Mouse (Mus musculus) embryonic facial prominence, embryonic 13.5 days (tissue): ENCODE data around the gene Cntnap2. TPM values are rescaled to one million over a fixed set of nuclear protein-coding genes. Genes with fewer than 3 reads are reported as not detected.

Source experiments
- ATAC-seq: fragments of 200-750 bp; cut with Nextera tagmentation; 2 replicates; pipeline ENCODE4 v1.8.0; 2017; ENCODE audit warnings: low read depth; ENCODE audit not compliant: insufficient number of reproducible peaks, insufficient read depth, low FRiP score, low TSS enrichment
- H3K27ac ChIP-seq: fragments of 300-500 bp; sonication (generic); 2 replicates; pipeline ENCODE4 v1.5.1; 2015; ENCODE audit warnings: moderate library complexity, mild to moderate bottlenecking, inconsistent platforms
- H3K27me3 ChIP-seq: fragments of 300-500 bp; sonication (generic); 2 replicates; pipeline ENCODE4 v1.6.1; 2015; ENCODE audit warnings: mild to moderate bottlenecking, inconsistent platforms
- H3K36me3 ChIP-seq: fragments of 300-500 bp; sonication (generic); 2 replicates; pipeline ENCODE4 v1.6.1; 2015; ENCODE audit warnings: mild to moderate bottlenecking, inconsistent platforms
- H3K4me1 ChIP-seq: fragments of 300-500 bp; sonication (generic); 2 replicates; pipeline ENCODE4 v1.6.1; 2015; ENCODE audit warnings: inconsistent platforms
- H3K4me2 ChIP-seq: fragments of 300-500 bp; sonication (generic); 2 replicates; pipeline ENCODE4 v1.6.1; 2015; ENCODE audit warnings: moderate library complexity, mild to moderate bottlenecking, inconsistent platforms
- H3K4me3 ChIP-seq: fragments of 300-500 bp; sonication (generic); 2 replicates; pipeline ENCODE4 v1.5.1; 2015; ENCODE audit warnings: mild to moderate bottlenecking, inconsistent platforms
- H3K9ac ChIP-seq: fragments of 300-500 bp; sonication (generic); 2 replicates; pipeline ENCODE4 v1.6.1; 2015; ENCODE audit warnings: mild to moderate bottlenecking, inconsistent platforms
- H3K9me3 ChIP-seq: fragments of 300-500 bp; sonication (generic); 2 replicates; pipeline ENCODE4 v1.6.1; 2016; ENCODE audit warnings: inconsistent platforms
- WGBS: fragments of 180-500 bp; shearing (Covaris S2); methylation state at CpG from one replicate; pipeline ENCODE4 v1.1.7; 2015; ENCODE audit warnings: mixed read lengths; 5-methylcytosine and 5-hydroxymethylcytosine counted together
- polyA plus RNA-seq: library from polyadenylated mRNA; unstranded; fragments of >200 nt; fragmentation: Nextera tagmentation; extraction: Ambion mirVana; gene quantifications from 2 replicates; pipeline ENCODE4 v1.2.1, GENCODE M21; 2015

Cntnap2 gene
- polyA plus RNA-seq, 1 experiment from 2014 or later: 3.1 TPM

GRCm38 (mm10) chr6:47239376-47239921 lies 2180.3 kb downstream of the Cntnap2 start:
- H3K36me3 ChIP-seq: no peaks in the 10 kb centered on the region
- no peak overlapping the region for H3K4me3 ChIP-seq
- 18% methylated on average over 3 of the region's 3 CpGs for WGBS
- no peak overlapping the region for H3K9ac ChIP-seq
- no peak overlapping the region for H3K4me2 ChIP-seq
- ATAC-seq: peak; percentile 52; the same call in 1 of the 2 replicates
- no peak overlapping the region for H3K27ac ChIP-seq
- H3K9me3 ChIP-seq: no peaks in the 10 kb centered on the region
- H3K27me3 ChIP-seq: no peaks in the 10 kb centered on the region
- peaks cover 12% of the 10 kb centered on the region for H3K4me1 ChIP-seq

GRCm38 (mm10) chr6:47241379-47241778 lies 2182.2 kb downstream of the Cntnap2 start:
- Histone ChIP-seq H3K4me2 (no peak overlapping the region), H3K4me3 (no peak overlapping the region), H3K9ac (no peak overlapping the region), H3K36me3 (no peaks in the 10 kb centered on the region), H3K9me3 (no peaks in the 10 kb centered on the region), H3K27me3 (no peaks in the 10 kb centered on the region), H3K4me1 (peaks cover 20% of the 10 kb centered on the region), H3K27ac (no peak overlapping the region)
- ATAC-seq: no peak

DNA sequence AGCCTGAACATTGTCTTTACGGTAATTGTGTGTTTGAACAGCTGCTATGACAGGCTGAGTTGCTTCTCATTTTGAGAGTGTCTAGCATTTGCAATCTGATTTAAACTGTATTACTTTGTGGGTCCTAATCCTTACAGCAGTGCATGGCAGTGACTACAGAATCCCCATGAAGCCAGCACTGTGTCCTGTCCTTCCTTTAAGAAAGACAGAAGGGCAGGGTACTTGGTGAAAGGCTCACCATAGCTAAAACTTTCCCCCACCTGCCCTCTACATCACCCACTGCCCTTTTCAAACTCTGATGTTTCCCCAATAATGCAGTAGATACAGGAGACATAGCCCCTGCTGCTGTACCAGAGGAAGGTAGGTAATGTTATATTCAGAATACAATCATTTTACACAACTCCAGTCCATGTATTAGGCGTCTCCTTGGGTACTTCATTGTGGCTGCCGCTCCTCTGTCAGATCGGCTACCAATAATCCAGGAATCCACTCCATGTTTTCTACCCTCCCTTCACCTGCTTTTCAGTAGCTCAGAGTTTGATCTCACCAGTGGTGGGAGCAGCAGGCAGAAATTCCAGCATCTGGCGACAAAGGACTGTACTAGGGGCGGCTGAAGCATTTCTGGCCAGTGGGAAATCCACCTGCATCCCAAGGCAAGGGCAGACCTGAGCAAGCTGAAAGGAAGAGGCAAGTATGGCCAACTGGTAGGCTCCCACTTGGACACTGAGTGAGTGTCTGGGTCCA lies 2184.9 kb downstream of the Cntnap2 start:
- WGBS: 18% methylated on average over 6 of the region's 6 CpGs
- H3K9me3 ChIP-seq: no peaks in the 10 kb centered on the region
- H3K36me3 ChIP-seq: no peaks in the 10 kb centered on the region
- peak overlapping the region; percentile 18 for H3K4me3 ChIP-seq
- H3K9ac ChIP-seq: no peak overlapping the region
- peaks cover 20% of the 10 kb centered on the region for H3K4me1 ChIP-seq
- peak overlapping the region; percentile 43 for H3K4me2 ChIP-seq
- ATAC-seq: peak; percentile 20; the same call in 1 of the 2 replicates
- H3K27ac ChIP-seq: no peak overlapping the region
- H3K27me3 ChIP-seq: no peaks in the 10 kb centered on the region

GRCm38 (mm10) chr6:47244642-47245041 lies 2185.5 kb downstream of the Cntnap2 start:
- no peaks in the 10 kb centered on the region for H3K9me3 ChIP-seq
- H3K4me1 ChIP-seq: peaks cover 14% of the 10 kb centered on the region
- peak overlapping the region; percentile 18 for H3K4me3 ChIP-seq
- no peak overlapping the region for H3K9ac ChIP-seq
- H3K27me3 ChIP-seq: no peaks in the 10 kb centered on the region
- H3K36me3 ChIP-seq: no peaks in the 10 kb centered on the region
- no peak overlapping the region for H3K27ac ChIP-seq
- no peak for ATAC-seq
- 17% methylated on average over 7 of the region's 7 CpGs for WGBS
- peak overlapping the region; percentile 43 for H3K4me2 ChIP-seq

- 84% methylated on average over 2 of the region's 2 CpGs for WGBS
- no peak for ATAC-seq
- Histone ChIP-seq H3K4me1 (peaks cover 20% of the 10 kb centered on the region), H3K4me2 (no peak overlapping the region), H3K27me3 (no peaks in the 10 kb centered on the region), H3K4me3 (no peak overlapping the region), H3K27ac (no peak overlapping the region), H3K9me3 (no peaks in the 10 kb centered on the region), H3K9ac (no peak overlapping the region), H3K36me3 (no peaks in the 10 kb centered on the region)
These were observed 2196.1 kb downstream of the Cntnap2 start for GRCm38 (mm10) chr6:47255270-47255669.

DNA sequence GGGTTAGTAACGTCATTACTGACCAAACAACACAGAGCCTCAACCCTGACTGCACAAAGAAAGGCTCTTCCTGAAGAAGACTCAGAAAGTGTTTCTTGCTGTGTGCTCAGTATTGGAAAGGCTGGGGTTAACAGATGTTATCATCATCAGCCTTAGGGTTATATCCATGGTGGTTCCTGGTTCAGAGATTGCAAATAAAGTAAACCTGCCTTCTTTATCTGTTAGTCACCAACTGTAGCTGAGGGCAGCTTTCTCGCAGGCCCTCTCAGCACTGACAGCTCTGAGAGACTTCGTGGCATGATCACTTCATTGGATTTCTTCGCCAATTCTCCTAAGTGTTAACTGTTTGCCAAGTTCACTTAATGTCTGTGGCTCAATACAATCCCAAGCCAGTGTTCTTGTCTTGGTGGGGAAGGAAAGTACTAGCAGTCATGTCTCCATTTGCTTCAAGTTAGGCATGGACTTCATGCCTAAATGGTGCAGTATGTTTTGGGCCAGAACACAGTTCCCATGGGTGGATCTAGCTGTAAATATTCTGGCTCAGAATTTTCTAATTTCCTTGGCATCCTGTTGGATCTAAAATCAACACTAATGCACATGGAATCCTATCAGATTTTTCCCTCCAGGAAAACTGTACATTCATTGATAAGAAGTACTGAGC lies 2197.2 kb downstream of the Cntnap2 start:
- WGBS: 52% methylated on average over 4 of the region's 4 CpGs
- no peaks in the 10 kb centered on the region for H3K36me3 ChIP-seq
- H3K27me3 ChIP-seq: no peaks in the 10 kb centered on the region
- peaks cover 20% of the 10 kb centered on the region for H3K4me1 ChIP-seq
- no peaks in the 10 kb centered on the region for H3K9me3 ChIP-seq
- no peak for ATAC-seq
- H3K4me3 ChIP-seq: no peak overlapping the region
- H3K27ac ChIP-seq: peak overlapping the region; percentile 52; the same call in 1 of the 2 replicates
- H3K9ac ChIP-seq: no peak overlapping the region
- no peak overlapping the region for H3K4me2 ChIP-seq

- WGBS: 23% methylated on average over 3 of the region's 3 CpGs
- no peak overlapping the region for H3K4me3 ChIP-seq
- no peaks in the 10 kb centered on the region for H3K27me3 ChIP-seq
- H3K27ac ChIP-seq: peak overlapping the region; percentile 52; the same call in 1 of the 2 replicates
- H3K9ac ChIP-seq: no peak overlapping the region
- no peaks in the 10 kb centered on the region for H3K36me3 ChIP-seq
- no peak overlapping the region for H3K4me2 ChIP-seq
- no peak for ATAC-seq
- no peaks in the 10 kb centered on the region for H3K9me3 ChIP-seq
- H3K4me1 ChIP-seq: peaks cover 20% of the 10 kb centered on the region
These were observed 2197.9 kb downstream of the Cntnap2 start for GRCm38 (mm10) chr6:47256918-47257506.

DNA sequence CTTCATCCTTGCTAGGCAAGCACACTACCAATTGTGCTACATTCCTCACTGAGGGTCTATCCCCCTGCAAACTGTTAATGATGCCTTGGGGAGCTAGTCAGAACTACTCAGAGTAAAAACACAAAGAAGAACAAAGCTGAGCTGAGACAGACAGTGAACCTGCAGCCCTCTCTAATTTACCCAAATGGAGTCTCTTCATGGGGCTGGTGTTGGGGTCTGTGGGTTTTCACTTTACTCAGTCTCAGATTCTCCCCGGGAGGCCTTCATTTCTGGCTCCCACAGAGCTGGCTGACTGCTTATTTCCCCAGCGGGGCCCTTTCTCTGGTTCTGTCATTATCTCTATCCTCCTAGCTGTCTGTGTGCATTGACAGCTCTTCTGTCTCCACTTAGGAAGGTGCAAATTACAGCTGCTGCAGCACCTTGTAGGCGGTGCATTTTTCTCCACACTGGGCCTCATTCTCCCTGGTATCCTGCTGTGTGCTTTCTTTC lies 2200.5 kb downstream of the Cntnap2 start:
- no peak overlapping the region for H3K4me3 ChIP-seq
- no peaks in the 10 kb centered on the region for H3K9me3 ChIP-seq
- peaks cover 20% of the 10 kb centered on the region for H3K4me1 ChIP-seq
- H3K4me2 ChIP-seq: no peak overlapping the region
- no peak for ATAC-seq
- 15% methylated on average over 3 of the region's 3 CpGs for WGBS
- H3K27me3 ChIP-seq: no peaks in the 10 kb centered on the region
- 0 out of 2 replicates have a peak overlapping the region, but pooled peaks have one; percentile 16 for H3K27ac ChIP-seq
- no peak overlapping the region for H3K9ac ChIP-seq
- no peaks in the 10 kb centered on the region for H3K36me3 ChIP-seq

- no peaks in the 10 kb centered on the region for H3K27me3 ChIP-seq
- H3K27ac ChIP-seq: no peak overlapping the region
- 54% methylated on average over 3 of the region's 3 CpGs for WGBS
- no peak for ATAC-seq
- no peaks in the 10 kb centered on the region for H3K36me3 ChIP-seq
- no peak overlapping the region for H3K9ac ChIP-seq
- no peaks in the 10 kb centered on the region for H3K4me1 ChIP-seq
- H3K4me2 ChIP-seq: no peak overlapping the region
- H3K4me3 ChIP-seq: no peak overlapping the region
- H3K9me3 ChIP-seq: no peaks in the 10 kb centered on the region
These were observed 2208.1 kb downstream of the Cntnap2 start for GRCm38 (mm10) chr6:47267236-47267635.

GRCm38 (mm10) chr6:47269455-47269854 lies 2210.3 kb downstream of the Cntnap2 start:
- Histone ChIP-seq H3K27ac (no peak overlapping the region), H3K4me2 (no peak overlapping the region), H3K4me3 (no peak overlapping the region), H3K36me3 (no peaks in the 10 kb centered on the region), H3K9ac (no peak overlapping the region), H3K27me3 (no peaks in the 10 kb centered on the region), H3K9me3 (no peaks in the 10 kb centered on the region), H3K4me1 (0 out of 2 replicates have a peak, but pooled peaks cover 3% of the 10 kb centered on the region)
- ATAC-seq: no peak
- WGBS: 70% methylated on average over 3 of the region's 3 CpGs

- Histone ChIP-seq H3K27me3 (no peaks in the 10 kb centered on the region), H3K4me2 (no peak overlapping the region), H3K27ac (no peak overlapping the region), H3K4me3 (no peak overlapping the region), H3K9me3 (no peaks in the 10 kb centered on the region), H3K9ac (no peak overlapping the region), H3K4me1 (0 out of 2 replicates have a peak, but pooled peaks cover 3% of the 10 kb centered on the region), H3K36me3 (no peaks in the 10 kb centered on the region)
- WGBS: 76% methylated on average over 3 of the region's 3 CpGs
- no peak for ATAC-seq
These were observed 2212.4 kb downstream of the Cntnap2 start for GRCm38 (mm10) chr6:47271576-47271975.
